Mouse (Mus musculus): ENCODE data around the gene Sipa1l2. TPM values are rescaled to one million over a fixed set of nuclear protein-coding genes. Genes with fewer than 3 reads are reported as not detected.
"Not testable (repeated sequence)": the region's sequence is repeated elsewhere in the genome, so short reads cannot be mapped to it uniquely, and the experiment has no call there.

The Sipa1l2 gene
- total RNA-seq, 2 experiments from 2014 or later: 62.3 to 68.6 TPM

DNA sequence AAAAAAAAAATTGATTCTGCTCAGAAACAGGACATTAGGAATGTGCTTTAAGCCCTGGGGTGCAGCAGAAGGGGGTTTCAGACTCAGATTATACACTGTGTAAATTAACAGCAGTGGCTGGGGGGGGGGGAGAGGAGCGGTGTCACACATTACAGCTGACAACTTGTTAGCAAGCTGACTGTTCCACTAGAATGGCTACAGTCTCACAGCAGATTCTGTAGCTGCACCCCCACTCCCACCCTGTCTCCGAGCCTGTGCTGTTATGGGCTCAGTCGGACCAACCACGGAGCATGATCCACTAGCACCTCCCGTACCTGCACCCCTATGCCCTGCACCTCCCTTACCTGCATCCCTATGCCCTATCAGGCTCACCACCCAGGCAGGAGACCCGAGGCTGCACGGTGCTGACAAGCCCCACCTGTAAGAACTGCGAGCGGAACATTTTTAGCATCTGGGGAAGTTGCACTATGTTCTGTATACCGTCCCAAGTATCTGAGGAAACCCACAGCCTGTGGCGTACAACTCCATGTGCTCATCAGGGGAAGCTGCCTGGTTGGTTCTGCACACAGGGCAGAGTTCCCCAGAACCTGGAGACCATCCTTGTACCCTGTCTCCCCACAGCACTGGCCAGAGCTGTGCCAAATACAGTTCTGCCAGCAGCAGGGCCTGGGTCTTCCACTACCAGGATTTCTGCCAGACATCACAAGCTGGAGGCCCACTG, 26.6 kb downstream of the Sipa1l2 start:
- no peak for DNase-seq (ENCODE audit: low spot score in 2 of 2)

DNA sequence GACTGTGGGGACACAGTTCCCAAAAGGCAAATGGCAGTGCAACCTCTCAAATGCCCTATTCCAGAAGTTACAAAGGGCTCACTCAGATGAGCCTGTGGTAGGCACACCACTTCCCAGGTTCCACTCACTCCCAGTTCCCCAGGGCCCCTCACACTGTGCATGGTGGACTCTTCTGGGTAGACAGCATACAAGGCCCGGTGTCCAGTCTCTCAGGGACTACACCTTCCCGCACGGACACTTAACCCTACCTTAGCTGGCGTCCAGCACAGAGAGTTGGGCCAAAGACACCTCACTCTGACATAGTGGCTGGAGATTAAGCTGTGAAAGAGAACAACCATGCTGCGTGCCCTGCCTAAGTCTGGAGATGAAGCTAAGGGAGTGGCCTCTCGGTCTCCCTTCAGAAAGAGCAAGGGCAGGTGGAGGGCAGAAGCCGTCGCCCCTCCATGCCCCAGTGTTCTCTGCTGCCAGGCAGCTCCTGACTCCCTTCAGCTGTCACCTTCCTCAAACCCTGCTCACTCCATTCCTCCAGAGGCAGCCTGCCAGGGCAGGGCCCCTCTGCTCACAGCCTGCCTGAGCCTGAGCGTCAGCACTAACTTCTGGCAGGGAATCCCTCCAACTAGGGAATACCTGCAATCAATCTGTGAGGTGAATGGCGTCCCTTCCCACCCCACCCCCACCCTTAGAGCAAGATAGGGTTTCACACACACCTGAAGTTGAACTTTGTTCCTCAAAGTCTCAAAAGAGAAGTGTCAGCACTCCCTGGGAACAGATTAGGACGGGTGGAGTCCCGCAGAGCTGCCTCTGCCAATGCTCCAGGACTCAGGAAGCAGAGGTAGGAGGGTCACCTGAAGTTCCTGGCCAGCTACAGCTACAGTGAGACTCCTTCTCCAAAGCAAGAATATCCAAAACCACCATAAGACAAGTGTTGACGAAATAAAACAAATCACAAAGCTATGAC, 30.3 kb downstream of the Sipa1l2 start:
- no peak for DNase-seq (ENCODE audit: low spot score in 2 of 2)

DNA sequence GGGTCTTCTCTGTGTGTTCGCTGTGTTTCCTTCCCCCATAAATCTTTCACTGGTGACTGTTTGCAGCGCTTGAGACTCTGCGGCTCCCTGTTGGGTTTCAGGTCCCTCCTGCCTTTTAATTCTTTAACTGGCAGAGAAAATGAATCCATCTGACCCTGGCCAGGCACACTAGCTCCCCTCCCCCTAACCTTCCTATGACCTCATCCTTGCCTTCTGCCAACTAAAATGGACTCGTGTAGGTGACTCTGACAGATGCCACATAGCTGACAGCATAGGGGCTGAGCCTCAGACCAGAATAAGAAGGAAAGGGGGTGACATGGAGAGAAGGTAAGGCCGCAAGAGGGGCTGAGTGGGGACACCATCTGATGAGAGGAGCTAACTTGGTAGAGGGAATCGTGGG, 31.3 kb downstream of the Sipa1l2 start:
- DNase-seq (ENCODE audit: low spot score in 2 of 2): no peak

DNA sequence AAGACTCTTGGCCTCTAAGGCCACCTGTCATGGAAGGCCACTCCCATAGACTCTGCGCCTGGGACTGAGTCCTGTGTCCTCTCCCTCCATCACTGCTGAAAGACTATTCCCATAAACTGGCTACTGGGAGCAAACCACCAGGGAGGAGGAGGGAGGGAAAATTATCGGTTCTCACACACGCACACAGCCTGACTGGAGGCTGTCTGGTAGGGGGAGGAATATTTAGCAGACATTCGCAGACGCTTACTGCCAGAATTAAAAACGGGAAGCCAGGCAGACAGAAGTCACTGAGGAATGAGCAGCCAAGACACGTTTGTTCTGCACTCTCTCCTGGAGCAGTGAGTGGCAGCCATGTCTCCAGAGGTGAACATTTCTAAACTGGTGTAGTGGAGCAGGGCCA, 35.9 kb downstream of the Sipa1l2 start:
- DNase-seq (ENCODE audit: low spot score in 2 of 2): peak; percentile 31 to 71

DNA sequence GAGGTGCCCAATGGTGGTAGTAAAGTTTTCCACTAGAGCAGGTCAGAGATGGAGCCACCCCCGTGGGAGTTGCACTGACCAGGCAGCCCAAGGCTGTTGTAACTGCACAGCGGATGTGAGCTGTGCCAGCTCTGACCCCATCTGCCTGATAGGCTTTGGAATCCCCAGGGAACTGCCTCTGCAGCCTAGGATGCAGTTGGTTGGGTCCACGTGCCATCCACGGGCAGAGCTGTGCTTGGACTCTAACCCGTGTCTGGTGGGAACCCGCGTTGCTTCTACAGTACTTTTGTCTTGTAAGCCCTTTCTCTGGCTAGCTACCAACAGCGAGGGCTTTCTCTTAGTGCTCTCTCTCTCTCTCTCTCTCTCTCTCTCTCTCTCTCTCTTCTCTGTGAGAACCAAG, 36.7 kb downstream of the Sipa1l2 start:
- DNase-seq (ENCODE audit: low spot score in 2 of 2): no peak

DNA sequence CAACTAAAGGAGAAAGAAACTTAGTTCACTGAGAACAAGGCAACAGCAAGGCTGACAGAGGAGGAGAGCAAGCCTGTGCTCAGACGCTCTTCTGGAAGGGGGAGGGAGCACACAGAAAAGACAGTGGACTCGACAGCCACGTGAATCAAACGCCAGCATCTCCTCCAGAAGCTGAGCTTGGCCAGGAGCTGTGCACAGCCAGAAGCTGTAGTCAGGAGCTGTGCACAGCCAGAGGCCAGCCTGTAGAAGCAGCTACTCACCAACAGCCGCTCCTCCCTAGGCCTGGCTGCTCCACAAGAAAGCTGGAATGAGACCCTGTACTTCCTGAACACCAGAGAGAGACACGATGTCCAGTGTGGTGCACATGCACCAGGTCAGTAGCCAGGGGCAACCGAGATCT, 37.4 kb downstream of the Sipa1l2 start:
- no peak for DNase-seq (ENCODE audit: low spot score in 2 of 2)

DNA sequence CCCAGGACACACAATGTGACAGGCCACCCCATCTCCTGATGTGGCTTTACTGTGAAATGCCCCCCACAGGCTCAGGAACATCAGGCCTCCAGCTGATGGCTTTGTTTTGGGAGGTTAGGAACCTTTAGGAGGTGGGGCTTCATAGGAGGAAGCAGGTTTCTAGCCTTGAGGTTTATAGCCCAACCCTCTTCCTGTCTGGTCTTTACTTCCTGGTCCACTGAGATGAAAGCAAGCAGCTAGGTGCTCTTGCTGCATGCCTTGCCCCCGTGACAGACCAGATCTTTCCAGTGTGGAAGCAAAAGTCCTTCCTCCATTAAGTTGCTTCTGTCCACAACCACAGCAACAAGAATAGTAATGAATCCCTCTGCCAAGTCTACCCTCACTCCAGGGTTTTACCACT, 38.0 kb downstream of the Sipa1l2 start:
- DNase-seq (ENCODE audit: low spot score in 2 of 2): no peak

DNA sequence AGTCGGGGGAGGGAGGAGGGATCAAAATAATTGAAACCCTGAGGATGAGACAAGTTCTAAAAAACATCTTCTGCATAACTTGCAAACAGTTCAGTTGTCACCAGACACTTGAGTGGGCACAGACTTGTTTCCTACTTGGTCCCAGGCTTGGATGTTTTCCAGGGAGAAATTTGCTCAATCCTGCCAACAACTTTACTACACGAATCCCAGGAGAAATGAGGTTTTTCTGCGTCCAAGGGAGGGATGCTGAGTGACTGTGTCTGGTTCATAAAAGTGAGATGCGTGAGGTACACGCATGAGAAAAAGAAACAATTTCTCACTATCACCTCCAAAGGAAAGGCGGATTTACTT, 38.5 kb downstream of the Sipa1l2 start:
- DNase-seq (ENCODE audit: low spot score in 2 of 2): no peak

DNA sequence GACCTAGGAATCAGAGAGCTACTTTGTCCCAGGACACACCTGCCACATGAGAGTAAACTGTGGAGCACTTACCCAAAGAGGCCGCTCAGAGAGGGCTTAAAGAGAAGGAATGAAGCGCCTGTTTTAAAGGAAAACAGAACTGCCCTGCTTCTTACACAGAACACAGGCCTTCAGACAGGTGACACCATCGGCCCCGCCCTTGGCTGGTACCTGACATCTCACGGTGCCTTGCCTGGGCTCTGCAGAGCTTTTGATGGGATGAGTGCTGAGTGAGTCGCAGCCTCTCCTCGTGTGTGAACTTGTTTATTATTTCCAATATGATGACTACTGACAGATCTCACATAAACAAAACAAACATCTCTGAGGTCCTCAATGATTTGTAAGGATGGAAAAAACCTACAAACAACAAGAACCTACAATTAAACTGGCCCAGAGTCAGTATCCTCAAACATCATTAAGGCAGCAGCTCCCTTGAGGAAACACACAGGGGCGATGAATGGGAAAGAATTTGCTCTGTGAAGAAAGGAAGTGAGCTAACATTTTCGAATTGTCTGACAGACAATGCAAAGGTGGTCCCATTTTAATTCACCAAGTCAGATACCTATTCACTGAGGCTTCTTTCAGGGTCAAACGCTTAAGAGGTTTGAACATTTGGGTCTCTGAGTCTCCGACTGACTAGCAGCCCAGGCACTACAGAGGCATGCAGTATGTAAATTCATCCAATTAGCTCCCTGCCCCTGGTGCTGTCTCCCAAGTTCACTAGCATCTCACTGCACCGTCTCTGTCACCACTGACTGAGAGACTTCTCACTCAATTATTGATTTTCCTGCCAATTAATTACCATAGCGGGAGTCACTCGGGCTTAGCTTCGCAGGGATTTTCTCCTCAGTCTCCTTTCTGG, 39.2 kb downstream of the Sipa1l2 start:
- DNase-seq (ENCODE audit: low spot score in 2 of 2): no peak

DNA sequence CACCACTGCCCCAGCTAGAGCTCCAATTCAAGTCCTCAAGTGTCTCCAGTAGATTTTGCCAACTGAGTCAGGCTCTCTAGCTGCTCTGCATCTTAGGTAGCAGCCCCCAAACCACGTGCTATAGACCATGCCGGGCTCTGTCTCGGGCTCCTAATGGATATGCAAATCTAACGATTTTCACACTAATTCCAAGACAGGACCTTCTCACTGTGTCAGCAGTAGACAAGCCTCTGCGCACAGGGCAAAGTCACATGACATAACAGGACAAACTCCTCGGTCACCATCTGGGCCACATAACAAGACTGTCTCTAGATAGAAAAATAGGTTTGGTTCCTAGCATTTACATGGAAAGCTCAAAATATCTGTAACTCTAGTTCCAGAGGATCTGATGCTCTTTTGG, 40.6 kb downstream of the Sipa1l2 start:
- DNase-seq (ENCODE audit: low spot score in 2 of 2): no peak

DNA sequence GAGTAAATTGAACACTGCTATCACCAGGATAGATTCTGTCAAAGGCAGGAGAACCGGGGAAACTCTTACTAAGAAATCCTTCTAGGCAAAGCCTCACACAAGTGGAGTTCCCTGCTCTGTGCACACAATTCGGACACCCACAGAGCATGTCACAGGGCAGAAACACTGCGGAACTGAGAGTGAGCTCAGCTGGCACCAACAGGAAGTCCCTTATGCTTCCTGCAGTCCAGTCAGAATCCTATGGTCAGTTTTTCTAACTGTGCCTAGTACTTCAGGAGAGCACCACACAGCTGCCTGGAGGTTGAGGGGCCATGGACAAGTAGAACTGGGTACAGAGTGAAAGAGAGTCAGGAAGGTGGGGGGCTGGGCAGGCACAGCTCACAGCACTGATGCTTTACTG, 41.7 kb downstream of the Sipa1l2 start:
- no peak for DNase-seq (ENCODE audit: low spot score in 2 of 2)

DNA sequence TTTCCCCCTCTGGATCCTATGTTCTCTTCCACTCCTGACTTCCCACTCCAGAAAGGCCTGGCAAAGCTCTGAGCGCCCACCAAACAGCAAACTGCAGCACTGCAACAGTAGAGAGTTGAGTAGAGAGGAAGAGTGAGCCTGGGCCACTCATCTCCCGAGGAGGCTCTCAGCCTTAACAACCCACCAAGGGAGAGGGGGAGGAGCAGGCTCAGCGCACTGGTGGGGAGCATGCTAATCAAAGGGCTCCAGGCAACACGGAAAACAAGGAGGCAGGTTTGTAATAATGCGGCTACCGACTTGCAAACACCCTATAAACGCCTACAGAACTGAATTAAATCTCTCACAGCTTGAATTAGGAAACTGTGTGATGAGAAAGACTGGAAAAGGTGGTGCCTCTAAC, 42.6 kb downstream of the Sipa1l2 start:
- DNase-seq (ENCODE audit: low spot score in 2 of 2): no peak

DNA sequence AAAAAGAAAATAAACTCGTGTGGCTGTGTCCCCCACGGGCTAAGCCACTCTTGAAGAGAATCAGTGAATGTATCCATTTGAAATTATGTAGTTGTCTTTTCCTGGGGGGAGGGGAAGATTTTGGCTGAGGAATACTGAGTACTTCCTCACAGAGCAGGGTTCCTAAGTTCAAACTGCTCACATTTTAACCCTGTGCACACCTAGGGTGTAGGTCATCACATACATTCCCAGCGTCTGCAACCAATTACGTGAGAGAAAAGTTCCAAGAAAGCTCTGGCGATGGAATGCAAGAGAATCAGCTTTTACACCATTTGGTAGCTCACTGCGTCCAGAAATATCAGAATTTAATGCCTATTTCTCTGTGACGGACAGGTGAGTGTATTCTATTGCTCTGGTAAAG, 43.0 kb downstream of the Sipa1l2 start:
- DNase-seq (ENCODE audit: low spot score in 2 of 2): no peak

DNA sequence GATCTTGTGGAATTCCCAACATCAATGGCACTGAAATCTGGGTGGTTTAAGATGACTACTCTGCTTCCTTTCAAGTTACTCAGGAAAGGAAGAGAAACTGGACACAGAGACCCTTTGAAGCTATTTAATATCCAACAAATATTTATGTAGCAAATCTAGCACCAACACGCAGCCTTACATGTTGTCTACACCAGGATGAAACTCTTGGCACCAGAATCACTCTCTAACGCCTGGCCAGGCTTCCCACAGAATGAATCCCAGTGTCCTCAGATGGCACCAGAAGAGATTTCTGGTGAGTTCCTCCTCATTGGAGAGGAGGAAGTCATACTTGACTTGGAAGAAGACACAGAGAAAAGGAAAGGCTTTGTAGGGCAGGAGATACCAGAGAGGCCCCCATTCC, 45.1 kb downstream of the Sipa1l2 start:
- no peak for DNase-seq (ENCODE audit: low spot score in 2 of 2)

DNA sequence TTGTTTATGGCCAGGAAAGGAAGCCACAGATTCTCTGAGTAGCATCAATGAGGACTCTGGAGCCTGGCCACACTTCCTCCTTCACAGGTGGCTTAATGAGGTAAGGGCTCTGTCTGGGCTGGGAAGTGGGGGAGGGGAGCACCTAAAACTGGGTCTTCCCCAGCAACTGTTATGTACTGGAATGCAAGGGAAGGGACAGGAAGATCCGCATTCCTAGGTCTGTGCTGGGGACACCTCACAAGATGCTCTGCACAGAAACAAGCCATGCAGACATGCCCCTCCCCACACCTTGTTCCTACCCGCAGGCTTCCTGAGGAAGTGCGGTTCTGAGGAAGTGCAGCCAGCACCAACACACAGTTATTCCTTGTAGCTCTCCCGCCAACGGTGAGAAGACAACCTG, 46.4 kb downstream of the Sipa1l2 start:
- DNase-seq (ENCODE audit: low spot score in 2 of 2): no peak

DNA sequence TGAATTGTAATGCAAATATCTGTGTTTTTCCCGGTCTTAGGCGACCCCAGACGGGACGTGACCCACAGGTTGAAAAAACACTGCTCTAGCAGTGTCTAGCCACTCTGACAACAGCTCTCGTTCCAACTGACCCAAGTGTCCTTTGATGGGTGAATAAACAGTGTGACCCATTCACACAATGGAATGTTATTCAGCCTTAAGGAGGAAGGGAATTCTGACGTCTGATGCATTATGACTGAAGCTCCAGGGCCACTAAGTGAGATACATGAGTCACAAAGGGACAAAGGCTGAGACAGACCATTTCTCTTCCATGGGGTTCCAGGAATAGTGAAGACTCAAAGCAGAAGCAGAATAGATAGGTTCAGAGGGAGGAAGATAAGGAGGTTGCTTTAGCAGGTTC, 47.5 kb downstream of the Sipa1l2 start:
- DNase-seq (ENCODE audit: low spot score in 2 of 2): no peak

DNA sequence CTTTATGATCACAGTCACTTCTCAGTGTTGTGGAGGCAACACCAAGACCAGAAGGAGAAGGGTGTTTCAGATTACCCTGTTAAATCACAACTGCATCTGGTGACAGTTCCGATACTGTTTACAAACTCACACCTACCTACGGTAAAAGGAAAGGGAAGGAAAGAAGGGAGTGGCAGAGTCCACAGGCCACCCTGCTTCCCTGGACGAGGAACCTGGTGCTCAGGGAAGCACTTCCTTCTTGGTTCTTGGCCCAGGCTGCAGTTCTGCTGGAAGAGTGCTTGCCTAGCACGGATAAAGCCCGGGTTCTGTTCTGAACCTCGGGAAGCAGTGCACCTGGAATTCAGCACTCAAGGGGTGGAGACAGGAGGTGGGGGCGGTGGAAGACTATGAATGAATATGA, 48.5 kb downstream of the Sipa1l2 start:
- no peak for DNase-seq (ENCODE audit: low spot score in 2 of 2)

DNA sequence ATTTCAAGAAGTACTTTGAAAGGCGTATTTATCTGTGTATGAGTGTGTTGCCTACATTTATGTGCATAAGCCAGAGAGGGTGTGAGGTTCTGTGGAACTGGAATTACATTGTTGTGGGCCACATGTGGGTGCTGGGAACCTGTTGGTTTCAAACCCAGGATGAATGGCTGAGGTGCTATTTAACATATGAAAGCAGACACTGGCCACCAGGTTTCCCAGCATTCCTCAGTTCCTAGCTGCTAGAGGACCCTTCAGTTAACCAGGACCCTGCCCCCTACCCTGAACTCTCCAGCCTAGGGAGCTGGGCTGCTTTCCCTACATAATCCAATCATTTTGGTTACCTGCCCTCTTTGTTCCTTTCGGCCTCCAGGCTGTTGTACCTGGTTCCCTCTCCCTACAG, 49.3 kb downstream of the Sipa1l2 start:
- DNase-seq (ENCODE audit: low spot score in 2 of 2): not testable (repeated sequence)

DNA sequence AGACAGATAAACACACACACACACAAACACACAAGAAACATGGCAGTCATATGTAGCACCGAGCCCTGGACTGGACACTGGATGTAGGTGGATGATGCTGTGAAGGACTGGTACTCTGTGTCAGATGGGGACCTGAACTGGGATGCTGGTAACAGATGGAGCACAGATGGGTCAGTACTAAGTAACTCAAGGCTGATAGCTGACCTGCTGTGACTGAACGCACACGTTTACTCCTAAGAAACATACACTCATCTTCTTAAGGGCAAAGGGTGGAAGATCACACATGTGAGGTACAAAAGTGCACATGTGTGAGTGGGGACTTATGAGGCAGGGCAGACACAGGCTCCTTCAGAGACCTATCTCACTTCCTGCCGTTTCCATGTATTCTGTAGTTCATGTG, 50.7 kb downstream of the Sipa1l2 start:
- DNase-seq (ENCODE audit: low spot score in 2 of 2): no peak

DNA sequence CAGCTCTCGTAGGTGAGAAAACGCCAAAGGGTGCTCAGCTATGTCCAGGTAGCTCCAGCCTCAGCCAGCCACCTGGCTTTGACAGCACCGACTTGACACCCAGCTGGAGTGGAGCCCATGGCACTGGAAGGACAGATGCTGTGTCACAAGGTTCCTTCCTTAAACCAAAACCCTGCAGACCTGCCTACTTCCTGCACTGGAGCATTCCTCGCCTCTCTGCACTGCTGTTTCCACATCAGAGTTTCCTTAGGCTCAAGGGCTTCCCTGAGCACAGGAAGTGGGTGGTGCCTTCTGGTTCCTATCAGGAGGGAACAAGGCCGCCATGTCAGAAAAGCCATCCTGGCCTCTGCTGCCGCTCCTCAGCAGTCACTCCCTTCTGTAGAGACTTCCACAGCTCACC, 51.3 kb downstream of the Sipa1l2 start:
- DNase-seq (ENCODE audit: low spot score in 2 of 2): no peak

DNA sequence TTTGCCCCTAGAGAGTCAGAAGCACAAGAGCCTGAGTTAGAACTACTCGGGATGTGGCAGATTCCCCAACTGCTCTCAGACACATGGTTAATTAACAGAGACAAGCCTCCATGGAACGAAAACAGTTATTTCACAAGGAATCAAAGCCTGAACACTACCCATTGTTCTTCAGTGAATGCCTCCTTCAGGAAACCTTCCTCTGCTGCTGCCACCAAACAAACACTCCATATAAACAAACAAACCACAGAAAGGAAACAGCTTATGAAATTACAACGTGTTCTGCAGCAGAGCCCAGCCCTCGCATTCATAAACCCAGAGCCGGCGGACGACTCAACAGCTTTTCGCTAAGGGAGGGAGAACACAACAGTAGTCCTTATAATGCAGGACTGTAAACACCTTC, 52.2 kb downstream of the Sipa1l2 start:
- DNase-seq (ENCODE audit: low spot score in 2 of 2): no peak
